Mouse (Mus musculus) adrenal gland, adult 10 weeks (tissue): ENCODE data around the gene Ift43. TPM values are rescaled to one million over a fixed set of nuclear protein-coding genes. Genes with fewer than 3 reads are reported as not detected.

Experiments used
- polyA plus RNA-seq: library from polyadenylated mRNA; stranded (reverse); fragments of 350-450 nt; fragmentation: Illumina TruSeq; extraction: RNeasy Lipid Tissue Mini Kit (QIAGEN cat#74804); gene quantifications from one replicate; pipeline ENCODE4 v1.2.3, GENCODE M21; 2014; ENCODE audit warnings: low read depth, low replicate concordance

The Ift43 gene
- polyA plus RNA-seq, result 10.8 TPM

GRCm38 (mm10) chr12:86082481-86083012 lies at the start of gene Ift43:
Gene Ift43, plus strand, starts transcription at chr12:86082541.

DNA sequence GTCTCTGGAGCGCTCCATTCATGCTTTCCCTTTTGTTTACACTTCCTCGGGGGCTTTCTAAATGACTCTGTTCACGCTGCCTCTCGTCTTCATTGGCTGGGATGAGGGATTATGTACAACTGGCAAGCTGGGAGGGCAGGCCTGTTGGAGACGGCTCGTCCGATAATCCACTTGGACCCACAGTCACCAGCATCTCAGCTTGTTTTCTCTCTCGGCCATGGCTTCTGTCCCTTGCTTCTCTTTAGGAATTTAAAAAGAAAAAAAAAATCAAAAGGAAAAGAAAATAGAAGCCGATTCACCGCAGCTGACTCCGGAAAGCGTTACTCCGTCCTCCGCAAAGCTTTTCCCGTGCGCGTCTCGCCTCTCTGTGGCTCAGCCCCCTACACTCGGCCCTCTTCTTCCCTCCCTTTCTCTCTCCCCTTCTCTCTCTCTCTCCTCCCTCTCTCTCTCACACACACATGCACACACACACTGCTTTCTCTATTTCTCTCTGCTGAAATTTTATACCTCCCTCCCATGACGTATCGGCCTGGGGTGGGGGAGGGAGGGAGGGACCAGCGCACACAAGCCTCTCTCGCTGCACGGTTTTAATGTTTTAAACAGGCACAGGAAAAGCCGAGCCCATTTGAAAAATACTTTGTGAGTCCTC lies 3.7 kb upstream of the Ift43 start, which contains the start of gene Tgfb3:
Gene Tgfb3, minus strand, starts transcription at position 489 of the 649 bp plus-strand sequence.

Other genes with a start within 250 kb of the Ift43 start
- 3.3 TPM for gene Tgfb3, start 3.5 kb upstream of the Ift43 start, polyA plus RNA-seq
- 17.9 TPM for gene Gpatch2l, start 159.3 kb downstream of the Ift43 start, polyA plus RNA-seq